ENCODE assay signal across 19 mouse cellular contexts in genomic region chr8:97397327-97397719, GRCm38 (mm10).
DNase-seq lines count a peak whose midpoint lies in the region; ATAC-seq lines count a peak whose summit lies in the region.
"Had no signal": no experiment of that assay in that cellular context is flagged by ENCODE, and none has a peak within 500 bp of the region (broad histone marks: within the 10 kb centered on the region; RNA-seq: fewer than 3 reads in every experiment).

No protein-coding gene starts in this region.

- H3K4me1 ChIP-seq in hindbrain, embryonic 12.5 days: peaks cover 3% of the 10 kb centered on the region; the same call in 1 of the 2 replicates
- peaks cover 16% of the 10 kb centered on the region for H3K4me1 ChIP-seq in hindbrain, embryonic 10.5 days (replicated peaks)
- H3K4me1 ChIP-seq in neural tube, embryonic 13.5 days (replicated peaks): peaks cover 13% of the 10 kb centered on the region
- 0 out of 2 replicates have a peak, but pooled peaks cover 3% of the 10 kb centered on the region for H3K4me1 ChIP-seq in forebrain, embryonic 16.5 days (replicated peaks; ENCODE audit: control insufficient read depth, insufficient read depth, low read length)
- H3K4me1 ChIP-seq in midbrain, embryonic 16.5 days (ENCODE audit: control insufficient read depth, insufficient read depth, low read length): 0 out of 2 replicates have a peak, but pooled peaks cover 5% of the 10 kb centered on the region
- H3K4me1 ChIP-seq: embryonic facial prominence, embryonic 15.5 days; heart, embryonic 13.5 days; hindbrain, embryonic 15.5 days had no signal

- H3K36me3 ChIP-seq in hindbrain, embryonic 12.5 days: no peaks in the 10 kb centered on the region
- H3K36me3 ChIP-seq in hindbrain, embryonic 10.5 days: no peaks in the 10 kb centered on the region
- no peaks in the 10 kb centered on the region for H3K36me3 ChIP-seq in neural tube, embryonic 13.5 days
- H3K36me3 ChIP-seq in forebrain, embryonic 16.5 days (ENCODE audit: control insufficient read depth, insufficient read depth): no peaks in the 10 kb centered on the region
- no peaks in the 10 kb centered on the region for H3K36me3 ChIP-seq in midbrain, embryonic 16.5 days (ENCODE audit: control insufficient read depth, insufficient read depth, low read length)
- H3K36me3 ChIP-seq: embryonic facial prominence, embryonic 15.5 days; heart, embryonic 13.5 days; hindbrain, embryonic 15.5 days had no signal

- no peak overlapping the region for H3K4me2 ChIP-seq in hindbrain, embryonic 12.5 days (replicated peaks)
- no peak overlapping the region for H3K4me2 ChIP-seq in neural tube, embryonic 13.5 days
- no peak overlapping the region for H3K4me2 ChIP-seq in forebrain, embryonic 16.5 days (ENCODE audit: low read length)
- H3K4me2 ChIP-seq in midbrain, embryonic 16.5 days (ENCODE audit: low read length): no peak overlapping the region
- H3K4me2 ChIP-seq: embryonic facial prominence, embryonic 15.5 days; heart, embryonic 13.5 days; hindbrain, embryonic 15.5 days had no signal

- DNase-seq in hindbrain, embryonic 10.5 days (ENCODE audit: low spot score): no peak
- DNase-seq in neural tube, embryonic 10.5 days (ENCODE audit: extremely low spot score, low spot score): no peak
- DNase-seq in kidney, postnatal 4 days: no peak
- no peak for DNase-seq in left cerebral cortex, adult 9 months (ENCODE audit: low spot score in 2 of 2)
- DNase-seq: adrenal gland, postnatal 10 days; cerebellum, adult 11 months; cerebellum, adult 8-10 months; cerebellum, postnatal 14 days; gastrocnemius, postnatal 36 days; heart, adult 11 months; heart, postnatal 36 days had no signal

- no peak overlapping the region for H3K4me3 ChIP-seq in hindbrain, embryonic 12.5 days
- H3K4me3 ChIP-seq in hindbrain, embryonic 10.5 days: no peak overlapping the region
- H3K4me3 ChIP-seq in neural tube, embryonic 13.5 days: no peak overlapping the region
- no peak overlapping the region for H3K4me3 ChIP-seq in forebrain, embryonic 16.5 days (replicated peaks; ENCODE audit: low read length)
- no peak overlapping the region for H3K4me3 ChIP-seq in midbrain, embryonic 16.5 days (ENCODE audit: low read depth, low read length)
- H3K4me3 ChIP-seq: embryonic facial prominence, embryonic 15.5 days; erythroblast, embryonic 14.5 days; heart, embryonic 13.5 days; hindbrain, embryonic 15.5 days had no signal

- no peaks in the 10 kb centered on the region for H3K9me3 ChIP-seq in hindbrain, embryonic 12.5 days (replicated peaks)
- no peaks in the 10 kb centered on the region for H3K9me3 ChIP-seq in hindbrain, embryonic 10.5 days
- no peaks in the 10 kb centered on the region for H3K9me3 ChIP-seq in neural tube, embryonic 13.5 days
- H3K9me3 ChIP-seq in forebrain, embryonic 16.5 days (ENCODE audit: control insufficient read depth, low read length): no peaks in the 10 kb centered on the region
- H3K9me3 ChIP-seq in midbrain, embryonic 16.5 days (replicated peaks; ENCODE audit: control insufficient read depth, low read length, poor library complexity, severe bottlenecking): no peaks in the 10 kb centered on the region
- H3K9me3 ChIP-seq: embryonic facial prominence, embryonic 15.5 days; heart, embryonic 13.5 days; hindbrain, embryonic 15.5 days had no signal

- H3K27me3 ChIP-seq in hindbrain, embryonic 12.5 days: no peaks in the 10 kb centered on the region
- H3K27me3 ChIP-seq in hindbrain, embryonic 10.5 days (ENCODE audit: insufficient read depth, poor library complexity, severe bottlenecking): no peaks in the 10 kb centered on the region
- no peaks in the 10 kb centered on the region for H3K27me3 ChIP-seq in neural tube, embryonic 13.5 days
- no peaks in the 10 kb centered on the region for H3K27me3 ChIP-seq in forebrain, embryonic 16.5 days (replicated peaks; ENCODE audit: control insufficient read depth, insufficient read depth, low read length)
- H3K27me3 ChIP-seq in midbrain, embryonic 16.5 days (ENCODE audit: control insufficient read depth, insufficient read depth, low read depth, low read length): no peaks in the 10 kb centered on the region
- H3K27me3 ChIP-seq: embryonic facial prominence, embryonic 15.5 days; heart, embryonic 13.5 days; hindbrain, embryonic 15.5 days had no signal

- ATAC-seq in hindbrain, embryonic 12.5 days (ENCODE audit: low FRiP score): peak; percentile 54; the same call in 1 of the 2 replicates
- 0 out of 2 replicates have a peak, but pooled peaks have one; percentile 3 for ATAC-seq in neural tube, embryonic 13.5 days (ENCODE audit: low read depth)
- 0 out of 2 replicates have a peak, but pooled peaks have one; percentile 26 for ATAC-seq in forebrain, embryonic 16.5 days
- ATAC-seq in midbrain, embryonic 16.5 days: no peak

- H3K27ac ChIP-seq in hindbrain, embryonic 12.5 days: no peak overlapping the region
- no peak overlapping the region for H3K27ac ChIP-seq in hindbrain, embryonic 10.5 days
- H3K27ac ChIP-seq in neural tube, embryonic 13.5 days (replicated peaks): peak overlapping the region; percentile 38; the same call in 1 of the 2 replicates
- H3K27ac ChIP-seq in forebrain, embryonic 16.5 days (ENCODE audit: low read length): no peak overlapping the region
- H3K27ac ChIP-seq in midbrain, embryonic 16.5 days (ENCODE audit: low read length): peak overlapping the region; percentile 28; the same call in 1 of the 2 replicates
- H3K27ac ChIP-seq: embryonic facial prominence, embryonic 15.5 days; heart, embryonic 13.5 days; hindbrain, embryonic 15.5 days had no signal

- 23% methylated on average over 7 of the region's 7 CpGs for WGBS in hindbrain, embryonic 12.5 days
- whole genome bisulfite sequencing in hindbrain, embryonic 10.5 days: 21% methylated on average over 7 of the region's 7 CpGs
- WGBS in neural tube, embryonic 13.5 days: 18% methylated on average over 7 of the region's 7 CpGs
- 3% methylated on average over 7 of the region's 7 CpGs for WGBS in forebrain, embryonic 16.5 days
- WGBS in midbrain, embryonic 16.5 days: 10% methylated on average over 7 of the region's 7 CpGs

- no peak overlapping the region for H3K9ac ChIP-seq in hindbrain, embryonic 12.5 days
- no peak overlapping the region for H3K9ac ChIP-seq in neural tube, embryonic 13.5 days
- no peak overlapping the region for H3K9ac ChIP-seq in forebrain, embryonic 16.5 days (replicated peaks; ENCODE audit: low read depth, low read length)
- no peak overlapping the region for H3K9ac ChIP-seq in midbrain, embryonic 16.5 days (ENCODE audit: low read depth, low read length)
- H3K9ac ChIP-seq: embryonic facial prominence, embryonic 15.5 days; heart, embryonic 13.5 days; hindbrain, embryonic 15.5 days had no signal

Comparison
In these comparisons a context has a peak if more than half of its experiments do, and no peak if none do; other contexts are left out.
1. H3K27ac ChIP-seq: peak in neural tube, embryonic 13.5 days (single experiment) and midbrain, embryonic 16.5 days (single experiment); none in hindbrain, embryonic 12.5 days (single experiment), hindbrain, embryonic 10.5 days (single experiment) and forebrain, embryonic 16.5 days (single experiment).